Mouse (Mus musculus) liver, embryonic 11.5 days (tissue): ENCODE results near the gene Snx3. TPM values are rescaled to one million over a fixed set of nuclear protein-coding genes. Genes with fewer than 3 reads are reported as not detected.

Experiments used
- ATAC-seq: fragments of 200-750 bp; cut with Nextera tagmentation; replicated peaks from 2 replicates; pipeline ENCODE4 v1.8.0; 2017; ENCODE audit warnings: moderate number of reproducible peaks, mild to moderate bottlenecking, moderate TSS enrichment, moderate library complexity; ENCODE audit not compliant: low FRiP score
- DNase-seq: peaks from one replicate; pipeline ENCODE4 v3.0.0-alpha.2; 2017; ENCODE audit warnings: low spot score
- H3K27ac ChIP-seq: fragments of 300-500 bp; sonication (generic); 2 replicates; pipeline ENCODE4 v1.5.1; 2014; ENCODE audit warnings: mild to moderate bottlenecking, low read depth, low read length, control low read depth
- H3K27me3 ChIP-seq: fragments of 300-500 bp; sonication (generic); replicated peaks from 2 replicates; pipeline ENCODE4 v1.6.1; 2014; ENCODE audit warnings: low read length, mixed read lengths; ENCODE audit not compliant: control insufficient read depth, insufficient read depth
- H3K36me3 ChIP-seq: fragments of 300-500 bp; sonication (generic); 2 replicates; pipeline ENCODE4 v1.6.1; 2014; ENCODE audit warnings: mild to moderate bottlenecking, low read length, moderate library complexity, mixed read lengths; ENCODE audit not compliant: control insufficient read depth, insufficient read depth
- H3K4me1 ChIP-seq: fragments of 300-500 bp; sonication (generic); replicated peaks from 2 replicates; pipeline ENCODE4 v1.6.1; 2014; ENCODE audit warnings: low read length, mixed read lengths; ENCODE audit not compliant: control insufficient read depth, insufficient read depth
- H3K4me2 ChIP-seq: fragments of 300-500 bp; sonication (generic); 2 replicates; pipeline ENCODE4 v1.6.1; 2014; ENCODE audit warnings: mild to moderate bottlenecking, control low read depth, moderate library complexity
- H3K4me3 ChIP-seq: fragments of 300-500 bp; sonication (generic); 2 replicates; pipeline ENCODE4 v1.5.1; 2014; ENCODE audit warnings: low read depth, low read length, control low read depth
- H3K9ac ChIP-seq: fragments of 300-500 bp; sonication (generic); 2 replicates; pipeline ENCODE4 v1.6.1; 2014; ENCODE audit warnings: low read depth, low read length, control low read depth
- H3K9me3 ChIP-seq: fragments of 300-500 bp; sonication (generic); 2 replicates; pipeline ENCODE4 v1.6.1; 2016; ENCODE audit warnings: low read length, inconsistent platforms, mixed read lengths; ENCODE audit not compliant: control insufficient read depth
- WGBS: fragments of 180-500 bp; shearing (Covaris S2); extraction: QIAGEN DNeasy Blood & Tissue Kit; methylation state at CpG from one replicate; pipeline ENCODE4 v1.1.7; 2014; 5-methylcytosine and 5-hydroxymethylcytosine counted together
- polyA plus RNA-seq: library from polyadenylated mRNA; unstranded; fragments of >200 nt; fragmentation: Nextera tagmentation; extraction: Ambion mirVana; gene quantifications from 2 replicates; pipeline ENCODE4 v1.2.1, GENCODE M21; 2014

Gene Snx3
- polyA plus RNA-seq, 1 experiment from 2014 or later = 355 TPM

DNA sequence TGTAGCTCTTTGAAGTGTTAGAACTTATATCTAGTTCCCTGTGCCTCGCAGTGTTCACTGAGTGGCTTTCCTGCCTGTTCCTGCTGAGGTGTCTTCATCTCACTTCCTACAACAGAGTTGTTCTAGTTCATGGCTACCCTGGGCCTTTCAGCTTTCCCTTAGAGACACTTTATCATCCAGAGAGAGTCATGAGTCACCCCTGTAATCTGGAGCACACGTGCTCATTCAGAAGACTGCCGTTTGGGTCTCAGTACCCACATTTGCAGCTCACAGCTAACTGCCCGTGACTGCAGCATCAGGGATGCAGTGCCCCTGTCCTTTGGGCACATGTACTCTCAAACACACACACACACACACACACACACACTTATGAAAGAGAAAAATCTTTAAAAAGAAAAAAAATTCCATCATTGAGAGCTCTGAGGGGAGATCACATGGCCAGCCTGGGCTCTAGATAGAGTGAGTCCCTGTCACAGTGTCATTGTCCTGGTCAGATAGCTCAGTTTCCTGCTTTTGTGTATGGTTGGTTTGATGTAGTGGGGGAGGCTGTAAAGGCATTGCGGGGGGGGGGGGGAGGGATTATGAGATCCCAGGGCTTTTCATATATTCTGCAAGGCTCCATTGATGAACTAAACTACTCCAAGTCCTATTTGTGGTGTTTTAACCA, 19.6 kb downstream of the Snx3 start:
- no peak for DNase-seq
- Histone ChIP-seq H3K9ac (no peak overlapping the region), H3K9me3 (no peaks in the 10 kb centered on the region), H3K36me3 (peaks cover 1% of the 10 kb centered on the region; the same call in 1 of the 2 replicates), H3K27ac (peak overlapping the region; percentile 60), H3K4me3 (no peak overlapping the region), H3K4me2 (peak overlapping the region; percentile 1; the same call in 1 of the 2 replicates), H3K4me1 (peaks cover 53% of the 10 kb centered on the region), H3K27me3 (no peaks in the 10 kb centered on the region)
- 31% methylated on average over 5 of the region's 5 CpGs for WGBS
- ATAC-seq = peak; percentile 71

DNA sequence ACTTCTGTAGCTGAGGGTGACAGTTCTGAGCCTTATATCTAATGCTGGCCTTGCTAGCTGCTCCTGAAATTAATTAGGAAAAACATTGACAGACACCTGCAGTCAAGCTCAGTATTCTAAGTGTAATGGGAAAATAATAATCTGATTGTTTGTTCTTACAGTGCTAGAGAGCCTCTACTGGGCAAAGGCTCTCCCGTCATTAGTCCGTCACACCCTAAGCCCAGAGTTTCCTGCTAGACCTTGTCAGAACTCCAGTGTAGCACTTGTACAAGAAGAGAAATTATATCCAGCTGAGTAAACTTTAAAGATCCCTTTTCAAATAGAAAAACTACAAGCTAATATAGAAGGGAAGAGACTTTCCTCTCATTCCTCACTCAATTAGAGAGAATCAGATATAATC, 21.1 kb downstream of the Snx3 start:
- H3K4me1 ChIP-seq = peaks cover 48% of the 10 kb centered on the region
- peaks cover 3% of the 10 kb centered on the region; the same call in 1 of the 2 replicates for H3K36me3 ChIP-seq
- H3K27me3 ChIP-seq = no peaks in the 10 kb centered on the region
- no peak overlapping the region for H3K4me3 ChIP-seq
- H3K9ac ChIP-seq = no peak overlapping the region
- no peaks in the 10 kb centered on the region for H3K9me3 ChIP-seq
- 76% methylated on average over 2 of the region's 2 CpGs for WGBS
- H3K27ac ChIP-seq = no peak overlapping the region
- ATAC-seq (no peak), DNase-seq (no peak)
- no peak overlapping the region for H3K4me2 ChIP-seq

DNA sequence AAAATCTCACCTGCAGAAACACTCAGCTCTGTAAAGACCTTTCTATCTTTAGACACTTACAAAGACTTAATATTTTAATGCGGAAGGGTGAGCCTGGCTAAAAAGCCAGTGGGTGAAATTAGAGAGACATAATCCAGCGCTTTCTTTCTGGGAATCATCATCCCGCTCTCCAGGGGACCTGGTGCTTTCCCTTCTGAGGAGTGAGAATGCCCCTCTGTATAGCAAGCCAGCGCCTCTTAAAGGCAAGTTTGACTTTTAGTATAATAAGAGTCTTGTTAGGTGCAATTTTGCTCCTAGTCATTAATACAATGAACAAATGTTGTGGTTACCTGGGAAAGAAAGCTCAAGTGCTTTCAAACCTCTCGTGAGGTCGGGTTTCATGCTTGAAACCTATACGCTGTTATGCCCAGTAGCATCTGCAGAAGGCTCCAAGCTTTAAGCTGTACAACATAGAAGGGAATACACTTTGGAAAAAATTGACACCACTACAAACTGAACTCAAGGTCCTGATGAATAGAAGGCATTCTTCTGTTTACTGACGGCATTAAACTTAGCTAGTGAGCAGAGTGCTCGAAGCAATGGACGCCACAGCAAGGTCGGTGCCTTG, 21.8 kb downstream of the Snx3 start:
- Histone ChIP-seq H3K4me2 (no peak overlapping the region), H3K4me1 (peaks cover 42% of the 10 kb centered on the region), H3K27ac (no peak overlapping the region), H3K9ac (no peak overlapping the region), H3K36me3 (peaks cover 8% of the 10 kb centered on the region; the same call in 1 of the 2 replicates), H3K4me3 (no peak overlapping the region), H3K27me3 (no peaks in the 10 kb centered on the region), H3K9me3 (no peaks in the 10 kb centered on the region)
- WGBS = 90% methylated on average over 11 of the region's 11 CpGs
- no peak for DNase-seq
- ATAC-seq = no peak

DNA sequence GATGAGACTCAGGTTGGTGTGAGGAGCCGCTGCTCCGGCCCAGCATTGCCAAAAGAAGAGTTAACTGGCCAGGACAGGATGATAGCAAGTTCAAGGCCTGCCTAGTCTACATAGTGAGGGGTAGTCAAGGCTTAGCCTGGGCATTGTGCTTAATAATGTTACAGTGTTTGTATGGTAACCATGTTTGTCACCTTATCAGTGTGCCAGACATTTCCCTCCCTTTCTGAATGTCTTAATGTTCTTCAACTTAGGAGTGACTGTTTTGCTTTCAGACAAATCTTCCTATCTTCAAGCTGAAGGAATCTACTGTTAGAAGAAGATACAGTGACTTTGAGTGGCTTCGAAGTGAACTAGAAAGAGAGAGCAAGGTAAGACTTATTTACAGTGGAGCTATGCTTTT, 23.9 kb downstream of the Snx3 start:
- H3K4me1 ChIP-seq = peaks cover 32% of the 10 kb centered on the region
- 82% methylated on average over 3 of the region's 3 CpGs for whole genome bisulfite sequencing
- no peaks in the 10 kb centered on the region for H3K9me3 ChIP-seq
- no peak overlapping the region for H3K4me3 ChIP-seq
- 0 out of 2 replicates have a peak overlapping the region, but pooled peaks have one; percentile 17 for H3K4me2 ChIP-seq
- ATAC-seq (peak; percentile 80), DNase-seq (no peak)
- 0 out of 2 replicates have a peak overlapping the region, but pooled peaks have one; percentile 10 for H3K9ac ChIP-seq
- H3K36me3 ChIP-seq = peaks cover 9% of the 10 kb centered on the region; the same call in 1 of the 2 replicates
- peak overlapping the region; percentile 89 for H3K27ac ChIP-seq
- no peaks in the 10 kb centered on the region for H3K27me3 ChIP-seq

DNA sequence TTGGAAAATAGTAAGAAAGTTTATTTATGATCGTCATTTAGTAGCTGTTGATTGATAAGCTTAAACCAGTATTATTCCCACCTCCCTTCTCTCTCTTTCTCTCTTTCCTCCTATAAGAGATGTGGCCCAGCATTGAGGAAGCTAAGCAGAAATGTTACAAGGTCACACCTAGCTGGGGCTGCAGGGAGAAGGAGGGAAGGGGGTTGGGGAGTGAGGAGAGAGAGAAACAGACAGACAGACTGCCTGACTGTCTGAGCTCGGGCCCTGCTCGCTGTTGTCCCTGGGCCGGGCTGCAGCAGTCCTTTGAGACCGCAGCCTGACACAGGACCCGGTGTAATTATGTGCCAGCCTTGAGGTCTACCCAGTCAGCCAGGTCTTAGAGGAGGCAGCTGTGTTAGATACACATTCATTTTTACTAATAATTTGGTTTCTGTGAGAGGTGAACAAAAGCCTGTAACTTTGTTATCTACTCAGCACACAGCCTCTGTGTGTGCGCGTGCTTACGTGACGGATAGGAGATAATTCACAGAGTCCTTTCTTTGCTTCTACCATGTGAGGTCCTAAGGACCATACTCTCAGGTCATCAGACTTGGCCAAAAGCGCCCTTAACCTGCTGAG, 32.1 kb downstream of the Snx3 start:
- H3K9ac ChIP-seq = no peak overlapping the region
- peak overlapping the region; percentile 41 for H3K4me2 ChIP-seq
- H3K9me3 ChIP-seq = no peaks in the 10 kb centered on the region
- peaks cover 11% of the 10 kb centered on the region; the same call in 1 of the 2 replicates for H3K36me3 ChIP-seq
- DNase-seq (no peak), ATAC-seq (peak; percentile 87)
- peak overlapping the region; percentile 86 for H3K27ac ChIP-seq
- no peaks in the 10 kb centered on the region for H3K27me3 ChIP-seq
- peaks cover 35% of the 10 kb centered on the region for H3K4me1 ChIP-seq
- 52% methylated on average over 11 of the region's 11 CpGs for WGBS
- H3K4me3 ChIP-seq = no peak overlapping the region

DNA sequence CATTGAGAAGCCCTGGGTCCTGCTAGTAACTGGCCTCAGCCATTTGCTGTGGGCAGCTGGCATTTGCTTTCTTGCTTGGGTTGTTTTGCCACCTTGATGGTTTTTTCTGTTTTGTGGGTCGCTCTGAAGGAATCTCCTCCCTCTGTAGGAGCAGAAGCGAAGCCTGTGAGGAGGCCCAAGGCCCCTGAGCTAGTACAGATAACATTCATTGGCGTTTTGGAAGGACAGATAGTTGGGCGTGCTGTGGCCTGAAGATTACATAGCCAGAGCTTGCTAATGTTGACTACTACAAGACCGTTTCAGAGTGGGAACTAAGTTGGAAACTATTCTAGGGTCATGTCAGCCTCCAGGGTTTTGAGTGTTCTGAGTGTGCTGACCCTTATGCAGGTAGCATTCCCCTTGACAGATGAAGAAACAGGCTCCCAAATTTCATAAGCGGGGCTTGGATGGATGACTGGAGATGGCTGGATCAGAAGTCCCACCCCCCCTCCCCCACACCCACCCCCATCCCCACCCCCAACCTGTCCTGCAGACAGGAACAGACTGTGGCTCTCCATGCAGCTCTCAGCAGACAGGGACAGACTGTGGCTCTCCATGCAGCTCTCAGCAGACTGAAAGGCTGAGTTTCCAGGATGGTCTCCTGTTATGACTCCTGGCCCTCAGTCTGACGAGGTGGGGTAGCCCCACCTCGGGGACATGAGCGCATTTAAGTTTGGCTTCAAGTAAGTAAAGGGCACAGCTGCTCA, 35.9 kb downstream of the Snx3 start:
- Histone ChIP-seq H3K4me2 (peak overlapping the region; percentile 60), H3K27ac (peak overlapping the region; percentile 86), H3K4me1 (peaks cover 41% of the 10 kb centered on the region)

DNA sequence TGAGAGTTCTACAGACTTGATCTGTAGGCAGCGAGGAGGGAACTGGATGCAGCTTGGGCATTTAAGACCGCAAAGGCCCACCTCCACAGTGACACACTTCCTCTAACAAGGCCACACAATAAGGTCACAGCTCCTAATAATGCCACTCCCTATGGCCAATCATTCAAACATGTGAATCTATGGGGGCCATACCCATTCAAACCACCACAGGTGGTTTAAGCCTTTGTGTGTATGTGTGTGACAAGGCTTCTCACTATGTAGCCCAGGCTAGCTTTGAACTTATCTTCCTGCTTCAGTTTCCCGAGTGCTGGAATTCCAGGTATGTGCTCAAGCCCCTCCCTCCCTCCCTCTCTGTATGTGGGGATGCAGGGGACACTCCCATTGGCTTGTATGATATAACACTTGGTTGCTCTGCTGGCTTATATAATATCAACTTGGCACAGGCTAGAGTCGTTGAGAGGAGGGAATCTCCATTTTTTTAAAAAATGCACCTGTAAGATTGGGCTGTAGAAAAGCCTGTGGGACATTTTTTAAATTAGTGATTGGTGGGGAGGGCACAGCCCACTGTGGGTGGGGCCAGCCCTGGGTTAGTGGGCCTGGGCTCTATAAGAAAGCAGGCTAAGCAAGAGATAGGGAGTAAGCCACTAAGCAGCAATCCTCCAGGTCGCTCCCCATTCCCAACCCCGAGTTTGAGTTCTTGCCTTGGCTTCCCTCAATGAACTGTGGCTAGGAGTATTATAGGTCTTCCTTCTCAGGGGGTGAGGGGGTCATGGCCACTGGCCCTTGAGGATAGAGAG, 44.1 kb downstream of the Snx3 start:
- H3K27me3 ChIP-seq = no peaks in the 10 kb centered on the region
- no peak overlapping the region for H3K4me2 ChIP-seq
- H3K4me1 ChIP-seq = peaks cover 4% of the 10 kb centered on the region
- no peak overlapping the region for H3K27ac ChIP-seq
- no peak overlapping the region for H3K4me3 ChIP-seq
- DNase-seq = no peak
- H3K9ac ChIP-seq = no peak overlapping the region
- H3K9me3 ChIP-seq = no peaks in the 10 kb centered on the region
- no peaks in the 10 kb centered on the region for H3K36me3 ChIP-seq
- WGBS = 73% methylated on average over 6 of the region's 6 CpGs
- no peak for ATAC-seq

More for the DNA sequence above, 35.9 kb downstream of the Snx3 start:
- Histone ChIP-seq H3K36me3 (peaks cover 11% of the 10 kb centered on the region; the same call in 1 of the 2 replicates), H3K4me3 (0 out of 2 replicates have a peak overlapping the region, but pooled peaks have one; percentile 21), H3K9ac (peak overlapping the region; percentile 52), H3K27me3 (no peaks in the 10 kb centered on the region), H3K9me3 (no peaks in the 10 kb centered on the region)
- peak; percentile 50 for DNase-seq
- peak; percentile 91 for ATAC-seq
- WGBS = 41% methylated on average over 9 of the region's 9 CpGs

DNA sequence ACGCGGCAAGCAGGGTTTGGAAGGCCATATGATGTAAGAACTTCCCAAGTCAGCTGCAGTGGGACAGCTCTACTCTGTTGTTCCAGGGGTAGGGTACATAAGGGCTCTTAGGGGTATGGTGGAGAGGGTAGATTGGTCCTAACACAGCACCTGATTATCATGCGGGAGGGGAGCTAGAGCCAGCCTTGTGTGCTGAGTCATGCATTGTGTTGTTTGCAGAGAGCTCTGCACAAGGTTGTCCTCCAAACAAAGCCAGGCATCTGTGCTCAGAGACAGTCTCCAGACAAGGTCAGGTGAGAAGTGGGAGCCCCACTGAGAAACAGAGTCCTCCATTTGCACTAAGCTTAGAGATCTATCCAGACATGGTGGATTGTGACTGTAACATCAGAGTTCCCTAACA, 44.7 kb downstream of the Snx3 start:
- H3K9me3 ChIP-seq = no peaks in the 10 kb centered on the region
- DNase-seq = no peak
- peak; percentile 83 for ATAC-seq
- no peaks in the 10 kb centered on the region for H3K27me3 ChIP-seq
- no peak overlapping the region for H3K4me2 ChIP-seq
- H3K4me1 ChIP-seq = peaks cover 4% of the 10 kb centered on the region
- no peak overlapping the region for H3K9ac ChIP-seq
- no peak overlapping the region for H3K27ac ChIP-seq
- no peak overlapping the region for H3K4me3 ChIP-seq
- 76% methylated on average over 3 of the region's 3 CpGs for WGBS
- no peaks in the 10 kb centered on the region for H3K36me3 ChIP-seq
